Comparison of ENCODE assay signal across 18 mouse cellular contexts in the genomic region with DNA sequence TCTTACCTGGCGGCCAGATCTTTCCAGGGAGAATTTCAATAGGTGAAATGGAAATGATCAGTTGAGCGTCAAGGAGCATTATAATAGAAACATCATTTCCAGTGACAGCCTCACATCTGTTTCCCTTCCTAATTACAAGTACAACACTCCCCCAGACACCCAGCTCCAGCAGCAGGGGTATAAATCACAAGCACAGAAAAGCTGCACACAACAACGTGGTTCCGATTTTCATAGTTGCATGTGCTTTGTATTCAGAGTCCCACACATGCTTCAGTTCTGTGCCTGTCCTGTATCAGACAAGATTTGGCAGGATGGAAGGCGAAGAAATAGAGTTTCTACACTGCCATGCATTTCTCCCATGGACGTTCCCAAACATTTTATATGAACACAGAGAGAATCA.
"Had no signal": no experiment of that assay in that cellular context is flagged by ENCODE, and none has a peak within 500 bp of the region (broad histone marks: within the 10 kb centered on the region; RNA-seq: fewer than 3 reads in every experiment).

No protein-coding gene starts in this region.

- H3K36me3 ChIP-seq: limb, embryonic 12.5 days; liver, embryonic 13.5 days; lung, embryonic 15.5 days; midbrain, embryonic 13.5 days; neural tube, embryonic 12.5 days had no signal

- H3K4me1 ChIP-seq: liver, embryonic 13.5 days; lung, embryonic 15.5 days; megakaryocyte, embryonic 14.5 days; midbrain, embryonic 13.5 days had no signal

- DNase-seq: kidney, postnatal 25 days; liver; liver, embryonic 13.5 days; liver, postnatal 0 days; retina, postnatal 1 day; right cerebral cortex, postnatal 4 days; spleen, adult 18-20 months; thymus, adult 2 months; thymus, postnatal 25 days had no signal

- H3K4me3 ChIP-seq: limb, embryonic 12.5 days; liver, embryonic 13.5 days; lung, embryonic 15.5 days; megakaryocyte, embryonic 14.5 days; midbrain, embryonic 13.5 days; myocyte; neural tube, embryonic 12.5 days had no signal

- H3K9ac ChIP-seq: limb, embryonic 12.5 days; liver, embryonic 13.5 days; liver, postnatal 0 days; lung, embryonic 15.5 days; midbrain, embryonic 13.5 days; neural tube, embryonic 12.5 days had no signal

- H3K4me2 ChIP-seq: limb, embryonic 12.5 days; liver, embryonic 13.5 days; lung, embryonic 15.5 days; midbrain, embryonic 13.5 days; neural tube, embryonic 12.5 days had no signal

- ATAC-seq: inflammation-experienced regulatory T-cells, adult 6 months; intestine, postnatal 0 days; liver, postnatal 0 days; midbrain, embryonic 13.5 days had no signal

- H3K9me3 ChIP-seq: limb, embryonic 12.5 days; liver, embryonic 13.5 days; lung, embryonic 15.5 days; megakaryocyte, embryonic 14.5 days; midbrain, embryonic 13.5 days; neural tube, embryonic 12.5 days had no signal

- H3K27me3 ChIP-seq: limb, embryonic 12.5 days; liver, embryonic 13.5 days; lung, embryonic 15.5 days; megakaryocyte, embryonic 14.5 days; midbrain, embryonic 13.5 days; neural tube, embryonic 12.5 days had no signal

- H3K27ac ChIP-seq: limb, embryonic 12.5 days; liver, embryonic 13.5 days; lung, embryonic 15.5 days; macrophage; midbrain, embryonic 13.5 days; neural tube, embryonic 12.5 days had no signal
